ENCODE assay signal across 17 mouse cellular contexts in genomic region chr16:94253671-94254414, GRCm38 (mm10). TPM values are rescaled to one million over a fixed set of nuclear protein-coding genes. Genes with fewer than 3 reads are reported as not detected.
A peak's percentile ranks its signal among the peaks of the same experiment; 100 is the strongest.
DNase-seq lines count a peak whose midpoint lies in the region; ATAC-seq and TF ChIP-seq lines count a peak whose summit lies in the region.
"Had no signal": no experiment of that assay in that cellular context is flagged by ENCODE, and none has a peak within 500 bp of the region (broad histone marks: within the 10 kb centered on the region; RNA-seq: fewer than 3 reads in every experiment).

No protein-coding gene starts in this region.

- no peak for TF ChIP-seq POLR2A in olfactory bulb, adult 2 months (IDR thresholded peaks at IDR 0.05; ENCODE audit: insufficient read depth, low read depth, low read length)

- H3K4me3 ChIP-seq in midbrain, embryonic 12.5 days: no peak overlapping the region
- H3K4me3 ChIP-seq in midbrain, postnatal 0 days (ENCODE audit: low read depth, low read length): no peak overlapping the region
- H3K4me3 ChIP-seq in embryonic facial prominence, embryonic 13.5 days: 0 out of 2 replicates have a peak overlapping the region, but pooled peaks have one; percentile 9
- no peak overlapping the region for H3K4me3 ChIP-seq in olfactory bulb, adult 2 months (ENCODE audit: insufficient read depth, low read depth, low read length)
- H3K4me3 ChIP-seq: liver, embryonic 15.5 days; neural tube, embryonic 12.5 days had no signal

- H3K9ac ChIP-seq in midbrain, embryonic 12.5 days (replicated peaks): 0 out of 2 replicates have a peak overlapping the region, but pooled peaks have one; percentile 15
- no peak overlapping the region for H3K9ac ChIP-seq in midbrain, postnatal 0 days (replicated peaks; ENCODE audit: low read length, poor library complexity, severe bottlenecking)
- peak overlapping the region; percentile 55; the same call in 1 of the 2 replicates for H3K9ac ChIP-seq in embryonic facial prominence, embryonic 13.5 days
- H3K9ac ChIP-seq: liver, embryonic 15.5 days; neural tube, embryonic 12.5 days had no signal

- no peak for DNase-seq in frontal cortex, postnatal 10 days (ENCODE audit: low spot score in 2 of 2)
- DNase-seq in midbrain, postnatal 0 days (ENCODE audit: low spot score): no peak
- DNase-seq: adrenal gland, postnatal 25 days; cerebellum, postnatal 10 days; gastrocnemius, postnatal 36 days; heart, postnatal 10 days; kidney, adult 2 months; lung, postnatal 14 days; spleen, adult 18-20 months had no signal

- peak; percentile 50 for ATAC-seq in frontal cortex, adult (ENCODE audit: low TSS enrichment)
- ATAC-seq in midbrain, embryonic 12.5 days (ENCODE audit: low FRiP score, low read depth): no peak
- ATAC-seq in midbrain, postnatal 0 days (ENCODE audit: low FRiP score): no peak
- ATAC-seq in embryonic facial prominence, embryonic 13.5 days (ENCODE audit: insufficient number of reproducible peaks, insufficient read depth, low FRiP score, low TSS enrichment, low read depth): 0 out of 2 replicates have a peak, but pooled peaks have one; percentile 33
- no peak for ATAC-seq in erythroid progenitor cell, adult 5-6 weeks (replicated peaks; ENCODE audit: low FRiP score, poor library complexity, severe bottlenecking)
- ATAC-seq: hindbrain, postnatal 0 days had no signal

- H3K36me3 ChIP-seq in midbrain, embryonic 12.5 days: no peaks in the 10 kb centered on the region
- no peaks in the 10 kb centered on the region for H3K36me3 ChIP-seq in midbrain, postnatal 0 days (ENCODE audit: insufficient read depth, low read length)
- H3K36me3 ChIP-seq in embryonic facial prominence, embryonic 13.5 days: no peaks in the 10 kb centered on the region
- H3K36me3 ChIP-seq: liver, embryonic 15.5 days; neural tube, embryonic 12.5 days had no signal

- H3K27ac ChIP-seq in midbrain, embryonic 12.5 days (replicated peaks): no peak overlapping the region
- H3K27ac ChIP-seq in midbrain, postnatal 0 days (ENCODE audit: low read depth, low read length): no peak overlapping the region
- H3K27ac ChIP-seq in embryonic facial prominence, embryonic 13.5 days: peak overlapping the region; percentile 81
- H3K27ac ChIP-seq in olfactory bulb, adult 2 months (ENCODE audit: insufficient read depth, low read depth, low read length): peak overlapping the region; percentile 3; the same call in 1 of the 2 replicates
- H3K27ac ChIP-seq: hindbrain, postnatal 0 days; liver, embryonic 15.5 days; neural tube, embryonic 12.5 days had no signal

- H3K9me3 ChIP-seq in midbrain, embryonic 12.5 days: no peaks in the 10 kb centered on the region
- no peaks in the 10 kb centered on the region for H3K9me3 ChIP-seq in midbrain, postnatal 0 days (ENCODE audit: low read length)
- H3K9me3 ChIP-seq in embryonic facial prominence, embryonic 13.5 days: no peaks in the 10 kb centered on the region
- H3K9me3 ChIP-seq: liver, embryonic 15.5 days; neural tube, embryonic 12.5 days had no signal

- WGBS in midbrain, embryonic 12.5 days: 73% methylated on average over 24 of the region's 24 CpGs
- WGBS in midbrain, postnatal 0 days: 63% methylated on average over 24 of the region's 24 CpGs
- 25% methylated on average over 24 of the region's 24 CpGs for WGBS in embryonic facial prominence, embryonic 13.5 days
- WGBS in olfactory bulb, adult 2 months: 42% methylated on average over 24 of the region's 24 CpGs

- peaks cover 17% of the 10 kb centered on the region for H3K4me1 ChIP-seq in midbrain, embryonic 12.5 days
- H3K4me1 ChIP-seq in midbrain, postnatal 0 days (ENCODE audit: insufficient read depth, low read length): no peaks in the 10 kb centered on the region
- H3K4me1 ChIP-seq in embryonic facial prominence, embryonic 13.5 days: peaks cover 47% of the 10 kb centered on the region
- H3K4me1 ChIP-seq in olfactory bulb, adult 2 months (ENCODE audit: control insufficient read depth, insufficient read depth, low read length): peaks cover 10% of the 10 kb centered on the region
- H3K4me1 ChIP-seq: liver, embryonic 15.5 days; neural tube, embryonic 12.5 days had no signal

- no peak for TF ChIP-seq CTCF in midbrain, postnatal 0 days (IDR thresholded peaks at IDR 0.05)
- no peak for TF ChIP-seq CTCF in olfactory bulb, adult 2 months (IDR thresholded peaks at IDR 0.05; ENCODE audit: insufficient read depth, low read depth, low read length)

- H3K4me2 ChIP-seq in midbrain, embryonic 12.5 days (replicated peaks): no peak overlapping the region
- H3K4me2 ChIP-seq in midbrain, postnatal 0 days (ENCODE audit: low read depth, low read length, poor library complexity, severe bottlenecking): no peak overlapping the region
- peak overlapping the region; percentile 51 for H3K4me2 ChIP-seq in embryonic facial prominence, embryonic 13.5 days
- H3K4me2 ChIP-seq: liver, embryonic 15.5 days; neural tube, embryonic 12.5 days had no signal

- H3K27me3 ChIP-seq in midbrain, embryonic 12.5 days: peaks cover 33% of the 10 kb centered on the region
- H3K27me3 ChIP-seq in midbrain, postnatal 0 days (ENCODE audit: insufficient read depth, low read length): no peaks in the 10 kb centered on the region
- peaks cover 4% of the 10 kb centered on the region for H3K27me3 ChIP-seq in embryonic facial prominence, embryonic 13.5 days
- H3K27me3 ChIP-seq: liver, embryonic 15.5 days had no signal

RNA-seq across cellular contexts. Expression of gene Hlcs, which starts 59.5 kb away (rescaled TPM):
- 12.6 and 13.3 TPM in 2 replicates for polyA plus RNA-seq in midbrain, embryonic 12.5 days (2016; fragmentation: Nextera tagmentation; extraction: Ambion mirVana)
- 9.4 and 10.0 TPM in 2 replicates for total RNA-seq in midbrain, postnatal 0 days (2014; rRNA removed)
- polyA plus RNA-seq in midbrain, postnatal 0 days (2015; fragmentation: Nextera tagmentation; extraction: Ambion mirVana): 6.0 and 7.8 TPM in 2 replicates
- 10.0 and 10.5 TPM in 2 replicates for polyA plus RNA-seq in embryonic facial prominence, embryonic 13.5 days (2015; fragmentation: Nextera tagmentation; extraction: Ambion mirVana)
- polyA plus RNA-seq in olfactory bulb, adult 2 months (2012; ENCODE audit: insufficient read depth, insufficient read length, low replicate concordance, missing spikeins): not detected in 2 replicates
- total RNA-seq in erythroid progenitor cell, adult 5-6 weeks (2015; ENCODE audit: low replicate concordance): 0.36 and 1.3 TPM in 2 replicates
- 0.64 and 5.1 TPM in 2 replicates for total RNA-seq in erythroid progenitor cell, adult 5-6 weeks (2017; ENCODE audit: low replicate concordance)

Comparison
In these comparisons a context has a peak if more than half of its experiments do, and no peak if none do; other contexts are left out.
1. ATAC-seq: peak in frontal cortex, adult (single experiment) and embryonic facial prominence, embryonic 13.5 days (single experiment); none in midbrain, embryonic 12.5 days (single experiment), midbrain, postnatal 0 days (single experiment) and erythroid progenitor cell, adult 5-6 weeks (single experiment).
2. H3K27ac ChIP-seq: peak in embryonic facial prominence, embryonic 13.5 days (single experiment) and olfactory bulb, adult 2 months (single experiment); none in midbrain, embryonic 12.5 days (single experiment) and midbrain, postnatal 0 days (single experiment).